Mouse (Mus musculus): ENCODE data around the gene Rnf146.

DNA sequence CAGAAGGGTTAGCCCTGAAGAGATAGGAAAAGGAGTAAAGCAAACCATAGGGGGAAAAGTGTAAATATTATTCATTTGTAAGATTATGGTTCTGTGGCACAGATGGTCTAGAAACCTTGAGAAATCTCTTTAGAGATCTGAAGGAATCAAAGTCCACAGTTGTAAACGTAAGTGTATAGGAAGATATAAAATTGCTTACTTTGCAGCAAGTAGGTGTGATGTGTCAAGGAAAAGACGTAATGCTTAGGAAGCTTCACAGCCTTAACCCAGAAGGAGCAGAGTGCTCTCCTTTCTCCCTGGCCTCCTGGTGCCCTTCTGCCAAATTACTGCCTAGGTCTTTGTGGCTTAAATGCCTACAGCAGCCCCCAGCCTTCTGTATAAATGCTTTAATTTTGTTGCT is 37.4 kb downstream of the Rnf146 start:
- TF ChIP-seq CTCF (IDR thresholded peaks at IDR 0.05; ENCODE audit: low read depth) (no peak), EP300 (IDR thresholded peaks at IDR 0.05; ENCODE audit: low read depth) (no peak)
